Mouse (Mus musculus) B cell, adult 67 days (primary cell): ENCODE results near the gene Boll. TPM values are rescaled to one million over a fixed set of nuclear protein-coding genes. Genes with fewer than 3 reads are reported as not detected.

ENCODE experiments used
- total RNA-seq, 2 experiments: library from RNA; stranded (reverse); gene quantifications; 4 replicates each; pipeline ENCODE4 v1.2.4; 2023

Gene Boll
- 1 to 10 TPM in 1 of 2 experiments, under 1 TPM in 1; 0.56 to 1.7 TPM for total RNA-seq

DNA sequence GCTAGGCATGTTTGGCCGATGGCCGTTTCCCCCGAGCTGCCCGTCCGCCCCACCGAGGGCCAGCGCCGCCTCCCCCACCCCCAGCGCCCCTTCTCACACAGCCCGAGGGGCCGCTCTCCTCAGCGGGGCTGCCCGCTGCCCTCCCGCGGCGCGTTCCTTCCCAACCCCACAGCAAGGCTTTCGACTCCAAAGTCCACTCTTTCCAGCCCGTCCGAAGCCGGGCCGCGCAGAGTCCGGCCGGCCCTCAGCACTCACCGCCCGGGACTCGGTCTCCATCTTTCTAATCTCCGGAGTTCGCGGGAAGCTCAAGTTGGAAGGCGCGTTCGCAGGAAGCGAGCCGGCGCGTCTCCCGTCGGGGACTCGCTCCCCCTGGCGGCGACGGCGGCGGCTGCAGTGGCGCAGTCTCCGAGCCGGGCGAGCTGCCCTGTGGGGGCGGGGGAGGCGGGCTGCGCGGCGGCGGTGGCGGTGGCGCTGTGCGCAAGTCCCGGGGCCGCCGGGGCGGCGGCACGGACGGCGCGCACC is at the start of gene Boll:
Gene Boll (minus strand): TSS at position 426 of the 522 bp plus-strand sequence.

GRCm38 (mm10) chr1:55405272-55406022 is 42.2 kb upstream of the Boll start, which contains the start of gene Plcl1:
Plcl1 (plus strand) TSS chr1:55405921.

DNA sequence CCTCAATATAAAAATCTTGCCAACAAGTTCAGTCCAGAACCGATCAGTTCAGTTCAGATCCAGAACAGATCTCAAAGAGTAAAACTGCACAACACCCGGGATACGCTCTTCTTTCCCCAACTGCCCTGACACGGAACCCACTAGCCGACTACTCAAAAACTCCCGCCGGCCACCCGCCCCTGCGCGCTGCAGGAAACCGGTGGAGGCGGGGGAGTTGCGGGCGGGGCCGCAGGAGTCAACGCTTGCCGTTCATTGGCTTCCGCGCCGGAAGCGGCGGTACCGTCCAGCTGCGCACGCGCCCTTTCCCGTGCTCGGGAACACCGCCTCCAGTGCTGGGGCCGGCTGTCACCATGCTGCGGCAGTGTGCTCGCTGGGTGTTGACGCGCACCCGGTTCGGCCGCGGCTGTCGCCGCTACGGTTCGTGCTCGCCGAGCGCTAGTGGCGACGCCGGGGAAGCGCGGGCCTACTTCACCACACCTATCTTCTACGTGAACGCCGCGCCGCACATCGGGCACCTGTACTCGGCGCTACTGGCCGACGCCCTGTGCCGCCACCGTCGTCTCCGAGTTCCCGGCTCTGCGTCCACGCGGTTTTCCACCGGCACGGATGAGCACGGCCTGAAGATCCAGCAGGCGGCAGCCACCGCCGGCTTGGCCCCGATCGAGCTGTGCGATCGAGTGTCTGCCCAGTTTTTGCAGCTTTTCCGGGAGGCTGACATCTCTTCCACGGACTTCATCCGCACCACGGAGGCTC is 126.2 kb downstream of the Boll start, which contains the start of gene Mars2:
Gene Mars2 (plus strand): TSS at position 288 of the 753 bp plus-strand sequence.

DNA sequence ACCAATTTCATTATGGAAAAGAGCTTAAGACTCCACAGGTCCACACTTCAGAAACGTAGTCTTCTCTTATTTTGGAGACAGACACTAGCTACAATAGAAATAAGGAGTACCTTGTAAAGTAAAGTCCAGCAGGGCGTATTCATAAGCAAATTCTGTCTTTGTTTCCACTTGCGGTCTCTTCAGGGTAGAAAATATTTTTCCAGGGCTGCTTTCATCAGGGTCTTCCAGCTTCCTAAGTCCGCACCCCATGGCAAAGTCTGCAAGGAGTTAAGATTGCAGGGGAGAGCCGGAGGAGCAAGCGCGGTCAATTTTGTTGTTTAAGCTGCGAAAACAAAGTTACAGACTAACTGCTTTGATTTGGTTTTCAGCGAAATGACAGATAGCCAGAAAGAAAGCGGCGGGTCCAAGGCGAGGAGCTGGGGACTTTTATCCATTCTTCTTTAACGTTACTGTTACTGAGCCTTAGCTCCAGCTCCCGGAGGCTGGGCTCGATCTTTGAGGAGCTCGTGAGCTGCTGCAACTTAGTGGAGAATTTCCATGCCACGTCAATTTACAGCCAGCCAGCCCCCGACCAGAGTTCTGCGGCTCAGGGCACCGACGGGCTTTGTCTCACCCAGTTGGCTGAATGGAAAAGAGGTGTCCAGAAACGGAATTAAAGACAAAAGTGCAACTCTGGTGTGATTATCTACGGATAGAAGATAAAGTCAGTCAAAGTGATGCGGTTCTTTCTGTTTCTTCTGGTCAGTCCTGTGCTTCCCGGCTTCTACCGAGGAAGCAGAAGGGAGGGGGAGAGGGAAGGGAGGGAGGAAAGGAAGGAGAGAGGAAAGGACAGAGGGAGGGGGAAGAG is 137.0 kb downstream of the Boll start, which contains the start of gene Rftn2:
Gene Rftn2 (minus strand): TSS at position 772 of the 847 bp plus-strand sequence.

Other genes with a start within 250 kb of the Boll start
- 10 to 100 TPM; 80.0 to 86.2 TPM for gene Mob4, start 232.2 kb downstream of the Boll start, total RNA-seq
- 10 to 100 TPM; 11.0 to 11.3 TPM for gene Rftn2, start 136.7 kb downstream of the Boll start, total RNA-seq
- gene Mars2, start 126.3 kb downstream of the Boll start, total RNA-seq, result 10 to 100 TPM; 13.4 to 15.6 TPM
- gene Plcl1, start 42.5 kb upstream of the Boll start, total RNA-seq, result 1 to 10 TPM in 1 of 2 experiments, under 1 TPM in 1; 0.58 to 1.7 TPM